Mouse (Mus musculus) heart, adult 2 months (tissue): ENCODE results near the gene Hpse.

Experiments used
- CTCF ChIP-seq: fragments of 200-600 bp; IDR thresholded peaks from 2 replicates; pipeline ENCODE4 v1.8.1; 2022; ENCODE audit warnings: antibody characterized with exemption, mild to moderate bottlenecking, moderate library complexity
- EP300 ChIP-seq: fragments of 200-500 bp; IDR thresholded peaks from 2 replicates; pipeline ENCODE4 v1.6.1; 2011; ENCODE audit warnings: low read depth, low read length, control low read depth; ENCODE audit not compliant: insufficient read depth
- POLR2A ChIP-seq: fragments of 200-500 bp; IDR thresholded peaks from 2 replicates; pipeline ENCODE4 v1.6.1; 2011; ENCODE audit warnings: mild to moderate bottlenecking, low read depth, low read length, control low read depth; ENCODE audit not compliant: insufficient read depth

DNA sequence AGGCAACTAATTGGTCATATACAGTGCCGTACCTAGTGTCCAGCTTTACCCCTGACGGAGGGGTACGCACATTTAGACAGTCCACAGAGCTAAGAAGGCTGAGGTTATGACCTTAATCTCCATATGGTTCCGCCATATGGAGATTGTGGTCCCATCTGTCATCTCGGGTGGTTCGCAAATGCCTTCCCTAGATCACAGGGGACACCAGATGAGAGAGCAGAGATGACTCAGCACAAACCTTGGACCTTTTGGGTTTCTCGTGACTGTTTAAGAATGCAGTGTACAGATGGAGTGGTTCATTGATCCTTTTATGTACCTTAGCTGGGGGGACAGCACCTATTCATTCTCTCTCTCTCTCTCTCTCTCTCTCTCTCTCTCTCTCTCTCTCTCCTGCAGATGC is 33.9 kb upstream of the Hpse start:
- TF ChIP-seq CTCF (no peak), POLR2A (no peak), EP300 (no peak)
